Mouse (Mus musculus): ENCODE measurements around the gene Mybpc3.

DNA sequence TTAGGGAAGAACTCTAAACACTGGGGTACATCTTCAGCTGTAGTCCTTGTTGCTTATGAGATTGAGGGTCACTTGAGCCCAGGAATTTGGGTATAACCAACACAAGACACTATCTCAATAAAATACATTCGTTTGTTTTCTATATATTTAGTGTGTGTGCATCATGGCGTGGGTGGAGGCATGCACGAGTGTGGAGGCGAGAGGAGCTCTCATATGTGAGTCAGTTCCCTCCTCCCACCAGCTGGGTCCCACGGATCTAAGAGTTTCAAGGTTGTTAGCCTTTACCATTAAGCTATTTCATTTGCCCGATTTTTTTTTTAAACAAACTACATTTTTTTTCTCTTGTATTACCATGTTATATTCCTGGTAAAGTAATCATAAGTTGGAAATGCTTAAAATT lies 27.1 kb upstream of the Mybpc3 start:
- TF ChIP-seq POLR2A (IDR thresholded peaks at IDR 0.05; ENCODE audit: borderline replicate concordance, extremely low read depth, low read depth, low read length) = no peak
- no peak for TF ChIP-seq CTCF (IDR thresholded peaks at IDR 0.05; ENCODE audit: insufficient read depth, low read length)

Measured in lung, adult 2 months (tissue).